Mouse (Mus musculus) small intestine, adult 2 months (tissue): ENCODE results near the gene Olfml2b.

ENCODE experiments used
- CTCF ChIP-seq: fragments of 200-500 bp; IDR thresholded peaks from 2 replicates; pipeline ENCODE4 v1.5.1; 2012; ENCODE audit warnings: low read depth, mild to moderate bottlenecking, control low read depth, inconsistent platforms, low read length, moderate library complexity, mixed read lengths; ENCODE audit not compliant: insufficient replicate concordance, insufficient read length; ENCODE audit errors: extremely low read depth
- POLR2A ChIP-seq: fragments of 200-500 bp; IDR thresholded peaks from 2 replicates; pipeline ENCODE4 v1.6.1; 2012; ENCODE audit warnings: low read depth, mild to moderate bottlenecking, control low read depth, inconsistent platforms, low read length, moderate library complexity

DNA sequence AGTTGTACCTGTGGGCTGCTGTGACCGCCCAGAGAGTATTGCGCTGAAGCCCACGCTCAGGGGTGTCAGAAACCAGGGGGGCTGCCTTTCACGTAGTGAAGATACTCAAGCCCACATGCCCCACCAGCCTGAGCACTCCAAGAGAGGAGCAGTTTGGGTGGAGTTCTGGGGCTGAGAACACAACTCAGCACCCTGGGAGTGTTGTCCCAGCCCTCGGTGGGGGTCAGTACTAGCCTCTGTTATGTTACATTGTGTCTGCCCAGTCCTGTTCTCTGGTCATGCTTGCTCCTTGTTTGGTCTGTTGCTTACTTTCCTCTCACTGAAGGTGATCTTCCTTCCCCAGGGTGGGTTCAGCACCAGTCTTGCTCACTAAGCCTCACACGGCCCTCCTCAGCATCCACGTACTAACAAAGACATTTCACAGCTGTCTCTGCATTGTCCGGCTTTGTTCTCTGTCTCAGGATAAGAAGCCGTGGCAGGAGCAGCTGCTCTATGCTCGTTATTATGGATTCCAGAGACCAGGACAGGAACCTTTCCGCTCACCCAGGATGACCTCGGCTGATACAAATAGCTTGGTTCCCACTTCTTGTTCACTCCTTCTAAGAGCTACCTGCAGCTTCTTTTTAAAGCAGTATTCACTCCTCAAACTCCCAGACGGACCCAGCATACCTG is 13.4 kb downstream of the Olfml2b start:
- TF ChIP-seq POLR2A, result no peak
- TF ChIP-seq CTCF, result no peak
